Mouse (Mus musculus) telencephalon, adult 2 months (tissue): ENCODE measurements at regions not wholly inside any gene's neighbourhood (a gene's known extent, or its start where the extent isn't known, plus 50 kb on each side); places are given as distances from the start of the nearest gene placed in this dataset.

Experiments
- DNase-seq: peaks from one replicate; pipeline ENCODE4 v3.0.0-alpha.2; 2011; ENCODE audit warnings: low read depth, low spot score

- no peak for DNase-seq
Observed at GRCm38 (mm10) chr3:16369629-16370028, 363.4 kb upstream of the Gm5150 start.

GRCm38 (mm10) chr3:16363134-16363533, 356.9 kb upstream of the Gm5150 start:
- no peak for DNase-seq

GRCm38 (mm10) chr3:16358999-16359398, 352.8 kb upstream of the Gm5150 start:
- DNase-seq = no peak

- no peak for DNase-seq
Observed at GRCm38 (mm10) chr3:16330750-16331149, 324.5 kb upstream of the Gm5150 start.

GRCm38 (mm10) chr3:16310834-16311233, 304.6 kb upstream of the Gm5150 start:
- peak; percentile 19 for DNase-seq

- peak; percentile 75 for DNase-seq
Observed at GRCm38 (mm10) chr3:16277407-16277806, 271.2 kb upstream of the Gm5150 start.
